Mouse (Mus musculus) embryonic fibroblast, embryonic 13.5 days (primary cell): ENCODE data around the gene Actb. TPM values are rescaled to one million over a fixed set of nuclear protein-coding genes. Genes with fewer than 3 reads are reported as not detected.

ENCODE experiments used
- H3K27ac ChIP-seq: 2 replicates; pipeline ENCODE4 v1.5.1; 2012; ENCODE audit warnings: low read length, control low read depth, inconsistent platforms; ENCODE audit not compliant: insufficient read depth
- H3K4me1 ChIP-seq: 2 replicates; pipeline ENCODE4 v1.6.1; 2011; ENCODE audit warnings: low read length; ENCODE audit not compliant: control insufficient read depth, insufficient read depth
- H3K4me3 ChIP-seq: 2 replicates; pipeline ENCODE4 v1.5.1; 2011; ENCODE audit warnings: mild to moderate bottlenecking, control low read depth, low read length; ENCODE audit not compliant: insufficient read depth
- CTCF ChIP-seq: IDR thresholded peaks from 2 replicates; pipeline ENCODE4 v1.5.1; 2011; ENCODE audit warnings: mild to moderate bottlenecking, control low read depth, low read length, moderate library complexity, borderline replicate concordance; ENCODE audit not compliant: insufficient read depth
- POLR2A ChIP-seq: IDR thresholded peaks from 2 replicates; pipeline ENCODE4 v1.6.1; 2011; ENCODE audit warnings: low read depth, mild to moderate bottlenecking, control low read depth, low read length, moderate library complexity
- polyA plus RNA-seq: library from polyadenylated mRNA; stranded (reverse); fragments of >200 nt; gene quantifications from 2 replicates; pipeline ENCODE4 v1.2.4, GENCODE M21; 2011; ENCODE audit warnings: low read depth; ENCODE audit not compliant: missing spikeins, insufficient read length

Gene Actb
- 7,994 and 9,776 TPM in 2 replicates for polyA plus RNA-seq

GRCm38 (mm10) chr5:142906532-142907047 lies at the start of gene Actb:
Gene Actb, minus strand, starts transcription at chr5:142906754.
- no peak for TF ChIP-seq CTCF
- peak; percentile 98 for TF ChIP-seq POLR2A
- H3K4me1 ChIP-seq, result peaks cover 17% of the 10 kb centered on the region

GRCm38 (mm10) chr5:142953641-142954040 lies 47.1 kb upstream of the Actb start:
- Histone ChIP-seq H3K4me1 (0 out of 2 replicates have a peak, but pooled peaks cover 2% of the 10 kb centered on the region), H3K4me3 (no peak overlapping the region), H3K27ac (no peak overlapping the region)
- TF ChIP-seq POLR2A (no peak), CTCF (no peak)

More at GRCm38 (mm10) chr5:142906532-142907047, at the start of gene Actb:
- Histone ChIP-seq H3K4me3 (peak within 1 kb of the TSS; percentile 86), H3K27ac (peak within 1 kb of the TSS; percentile 99)

- Histone ChIP-seq H3K4me1 (0 out of 2 replicates have a peak, but pooled peaks cover 3% of the 10 kb centered on the region), H3K27ac (no peak overlapping the region), H3K4me3 (no peak overlapping the region)
- no peak for TF ChIP-seq CTCF
- no peak for TF ChIP-seq POLR2A
Measured at GRCm38 (mm10) chr5:142950405-142950804, 43.9 kb upstream of the Actb start.

GRCm38 (mm10) chr5:142949580-142949979 lies 43.0 kb upstream of the Actb start:
- no peak overlapping the region for H3K27ac ChIP-seq
- no peak overlapping the region for H3K4me3 ChIP-seq
- H3K4me1 ChIP-seq, result 0 out of 2 replicates have a peak, but pooled peaks cover 3% of the 10 kb centered on the region

GRCm38 (mm10) chr5:142947460-142947859 lies 40.9 kb upstream of the Actb start:
- TF ChIP-seq CTCF (no peak), POLR2A (no peak)

More at GRCm38 (mm10) chr5:142949580-142949979, 43.0 kb upstream of the Actb start:
- TF ChIP-seq CTCF, result no peak
- TF ChIP-seq POLR2A, result no peak

GRCm38 (mm10) chr5:142944979-142945682 lies 38.6 kb upstream of the Actb start:
- Histone ChIP-seq H3K27ac (no peak overlapping the region), H3K4me3 (no peak overlapping the region), H3K4me1 (0 out of 2 replicates have a peak, but pooled peaks cover 3% of the 10 kb centered on the region)
- TF ChIP-seq POLR2A, result no peak
- no peak for TF ChIP-seq CTCF

More at GRCm38 (mm10) chr5:142947460-142947859, 40.9 kb upstream of the Actb start:
- Histone ChIP-seq H3K27ac (no peak overlapping the region), H3K4me1 (0 out of 2 replicates have a peak, but pooled peaks cover 3% of the 10 kb centered on the region), H3K4me3 (no peak overlapping the region)

- H3K27ac ChIP-seq, result no peak overlapping the region
Measured at GRCm38 (mm10) chr5:142940393-142940792, 33.8 kb upstream of the Actb start.

GRCm38 (mm10) chr5:142937956-142938727 lies 31.6 kb upstream of the Actb start:
- no peak for TF ChIP-seq CTCF
- 0 out of 2 replicates have a peak, but pooled peaks have one; percentile 17 for TF ChIP-seq POLR2A
- H3K27ac ChIP-seq, result no peak overlapping the region
- H3K4me3 ChIP-seq, result no peak overlapping the region
- H3K4me1 ChIP-seq, result no peaks in the 10 kb centered on the region

More at GRCm38 (mm10) chr5:142940393-142940792, 33.8 kb upstream of the Actb start:
- no peaks in the 10 kb centered on the region for H3K4me1 ChIP-seq
- H3K4me3 ChIP-seq, result no peak overlapping the region
- TF ChIP-seq POLR2A (no peak), CTCF (no peak)

- Histone ChIP-seq H3K27ac (no peak overlapping the region), H3K4me3 (no peak overlapping the region)
Measured at GRCm38 (mm10) chr5:142936336-142936719, 29.8 kb upstream of the Actb start.

More at GRCm38 (mm10) chr5:142936336-142936719, 29.8 kb upstream of the Actb start:
- TF ChIP-seq POLR2A (no peak), CTCF (peak; percentile 89)
- H3K4me1 ChIP-seq, result no peaks in the 10 kb centered on the region
